Mouse (Mus musculus): ENCODE measurements around the gene Stx5a. TPM values are rescaled to one million over a fixed set of nuclear protein-coding genes. Genes with fewer than 3 reads are reported as not detected.

Gene Stx5a
- total RNA-seq, 2 experiments from 2014 or later: 57.9 to 81.8 TPM

DNA sequence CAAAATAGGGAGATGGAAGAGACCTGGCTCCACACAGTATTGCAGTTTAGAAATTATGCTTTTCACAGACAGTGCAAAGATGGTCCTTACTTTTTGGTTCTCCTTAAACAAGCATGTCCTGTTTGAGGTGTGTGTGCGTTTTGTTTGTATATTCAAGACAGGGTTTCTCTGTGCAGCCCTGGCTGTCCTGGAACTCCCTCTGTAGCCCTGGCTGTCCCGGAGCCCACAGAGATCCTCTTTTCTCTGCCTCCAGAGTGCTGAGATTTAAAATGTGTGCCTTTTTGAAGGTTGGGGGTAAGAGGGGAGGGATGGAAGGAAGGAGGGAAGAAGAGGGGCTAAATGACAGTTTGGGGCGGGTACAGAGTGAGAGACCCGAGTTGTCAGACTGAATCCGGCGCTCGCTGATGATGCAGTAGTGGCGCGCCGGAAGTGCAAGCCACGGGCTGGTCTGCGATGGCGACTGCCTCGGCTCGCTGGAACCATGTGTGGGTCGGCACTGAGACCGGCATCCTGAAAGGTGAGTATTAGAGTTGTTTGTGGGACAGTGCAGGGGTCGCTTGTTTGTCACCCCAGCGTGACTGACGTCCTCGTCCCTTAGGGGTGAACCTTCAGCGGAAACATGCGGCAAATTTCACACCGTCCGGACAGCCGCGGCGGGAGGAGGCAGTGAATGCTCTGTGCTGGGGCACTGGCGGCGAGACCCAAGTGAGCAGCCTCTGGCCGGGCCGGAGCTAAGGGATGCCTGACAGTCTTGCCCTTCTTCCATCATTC lies 5.6 kb upstream of the Stx5a start, which contains the start of gene Wdr74:
Gene Wdr74, plus strand, starts transcription at position 439 of the 771 bp plus-strand sequence.
- peak; percentile 94 for DNase-seq (ENCODE audit: low spot score in 2 of 2)
- intact Hi-C loops (cut with DNase I): no loop called here

DNA sequence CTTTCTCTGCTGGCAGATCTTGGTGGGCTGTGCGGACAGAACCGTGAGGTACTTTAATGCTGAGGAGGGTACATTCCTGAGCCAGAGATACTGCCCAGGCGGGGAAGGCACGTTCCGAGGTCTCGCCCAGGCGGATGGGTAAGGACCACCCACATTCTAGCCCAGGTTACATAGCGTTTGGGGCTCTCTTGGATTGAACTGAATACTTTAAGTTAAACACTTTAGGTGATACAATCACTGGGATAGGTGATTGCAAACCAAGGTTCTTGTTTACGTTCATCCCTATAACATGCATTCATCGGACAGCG lies 5.1 kb upstream of the Stx5a start:
- intact Hi-C loops (cut with DNase I): no loop called here
- DNase-seq (ENCODE audit: low spot score in 2 of 2): no peak

DNA sequence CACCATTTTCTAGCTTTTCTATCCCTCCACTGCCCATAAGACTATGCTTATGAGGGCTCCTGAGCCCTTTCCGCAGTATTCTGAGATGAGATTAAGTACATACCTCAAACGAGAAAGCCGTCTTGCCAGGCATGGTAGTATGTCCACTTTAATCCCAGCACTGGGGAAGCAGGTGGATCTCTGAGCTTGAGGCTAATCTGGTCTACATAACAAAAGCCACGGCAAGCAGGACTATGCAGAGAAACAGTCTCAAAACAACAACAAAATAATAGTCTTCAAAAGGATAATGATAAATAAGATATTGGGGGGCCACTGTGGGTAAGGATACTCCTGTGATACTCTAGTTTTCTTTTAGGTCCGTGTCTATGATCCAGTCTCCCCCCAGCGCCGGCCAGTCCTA lies 2.3 kb upstream of the Stx5a start:
- intact Hi-C loops (cut with DNase I): no loop called here
- DNase-seq (ENCODE audit: low spot score in 2 of 2): no peak

DNA sequence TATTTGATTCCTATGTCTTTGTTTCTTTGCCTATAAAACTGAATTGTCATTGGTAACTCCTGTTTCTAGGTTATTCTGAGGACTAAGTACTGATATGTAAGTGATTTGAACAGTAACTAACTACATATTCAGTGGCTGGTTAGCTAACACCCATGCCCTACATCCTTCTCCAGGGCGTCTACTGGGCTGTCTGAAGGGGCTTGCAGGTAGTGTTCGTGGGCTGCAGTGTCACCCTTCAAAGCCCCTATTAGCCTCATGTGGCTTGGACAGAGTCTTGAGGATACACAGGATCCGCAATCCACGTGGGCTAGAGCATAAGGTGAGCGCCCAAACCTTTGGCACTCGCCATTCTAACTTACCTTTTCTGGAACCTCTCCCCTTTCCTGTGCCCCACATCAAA lies 1.6 kb upstream of the Stx5a start:
- no peak for DNase-seq (ENCODE audit: low spot score in 2 of 2)
- intact Hi-C loops (cut with DNase I): no loop called here

DNA sequence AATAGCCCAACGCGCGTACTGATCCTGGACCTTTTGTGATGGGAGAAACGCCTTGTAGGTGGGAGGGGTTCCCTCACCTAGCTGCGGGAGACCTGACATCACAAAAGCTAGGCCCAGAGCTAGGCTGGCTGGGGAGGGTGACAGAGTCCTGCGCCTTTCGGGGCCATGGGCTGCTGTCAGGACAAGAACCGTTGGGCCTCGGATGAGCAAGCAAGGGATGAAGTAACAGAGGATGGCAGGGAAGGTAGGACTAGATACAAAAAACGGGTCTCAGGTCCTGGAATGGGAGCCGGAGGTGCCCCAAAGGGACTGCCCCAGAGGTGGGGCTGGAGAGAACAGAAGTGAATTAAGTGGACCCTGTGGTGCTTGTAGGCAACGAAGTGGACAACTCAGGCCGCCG lies 610 bp upstream of the Stx5a start, which contains the start of gene 1700092M07Rik:
Gene 1700092M07Rik, plus strand, starts transcription at position 116 of the 400 bp plus-strand sequence.
- intact Hi-C loops (cut with DNase I): no loop called here
- DNase-seq (ENCODE audit: low spot score in 2 of 2): no peak

DNA sequence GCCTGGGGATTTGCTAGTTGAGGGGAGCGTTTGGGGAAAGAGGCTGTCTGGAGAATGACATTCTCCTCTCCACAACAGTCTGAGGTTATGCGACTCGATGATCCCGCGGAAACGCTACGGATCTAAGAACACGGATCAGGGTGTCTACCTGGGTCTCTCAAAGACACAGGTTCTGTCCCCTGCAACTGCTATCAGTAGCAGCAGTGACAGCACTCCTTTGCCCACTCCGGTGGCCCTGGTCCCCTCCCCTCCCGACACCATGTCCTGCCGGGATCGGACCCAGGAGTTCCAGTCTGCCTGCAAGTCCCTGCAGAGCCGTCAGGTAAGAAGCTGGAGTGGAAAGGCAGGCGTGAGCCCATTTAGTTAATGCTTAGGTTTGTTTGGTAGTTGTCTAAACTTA lies 963 bp downstream of the Stx5a start:
- intact Hi-C loops (cut with DNase I): no loop called here
- DNase-seq (ENCODE audit: low spot score in 2 of 2): no peak

DNA sequence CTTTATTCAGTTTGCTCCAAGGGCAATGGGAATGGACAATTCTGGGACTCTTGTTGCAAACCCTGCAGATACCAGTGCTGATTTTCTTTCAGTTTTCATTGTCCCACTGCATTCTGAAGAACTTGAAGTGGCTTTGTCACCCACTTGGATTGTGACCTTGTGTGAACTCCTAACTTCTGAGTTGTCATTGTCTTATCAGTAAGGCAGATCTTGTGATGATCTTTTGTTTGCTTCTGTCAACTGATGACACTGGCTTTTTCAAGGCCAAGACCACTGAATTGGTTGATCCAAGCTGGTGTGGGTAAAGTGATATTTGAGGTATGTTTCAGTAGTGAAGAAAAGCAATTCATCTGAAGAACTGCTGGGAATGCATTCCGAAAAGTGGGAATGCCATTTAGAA lies 4.2 kb downstream of the Stx5a start:
- intact Hi-C loops (cut with DNase I): no loop called here
- DNase-seq (ENCODE audit: low spot score in 2 of 2): no peak

DNA sequence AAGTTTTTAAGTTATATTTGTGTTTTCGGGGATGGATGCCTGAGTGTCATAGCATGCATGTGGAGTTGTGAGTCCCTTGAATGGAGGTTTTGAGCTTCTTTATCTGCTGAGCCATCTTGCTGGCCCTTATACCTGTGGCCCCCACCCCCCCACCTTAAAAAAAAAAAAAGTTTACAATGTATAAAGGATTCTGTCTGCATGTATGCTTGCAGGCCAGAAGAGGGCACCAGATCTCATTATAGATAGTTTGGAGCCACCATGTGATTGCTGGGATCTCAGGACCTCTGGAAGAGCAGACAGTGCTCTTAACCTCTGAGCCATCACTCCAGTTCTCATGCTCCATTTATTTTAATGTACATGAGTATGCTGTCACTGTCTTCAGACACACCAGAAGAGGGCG lies 6.2 kb downstream of the Stx5a start:
- intact Hi-C loops (cut with DNase I): no loop called here
- no peak for DNase-seq (ENCODE audit: low spot score in 2 of 2)

DNA sequence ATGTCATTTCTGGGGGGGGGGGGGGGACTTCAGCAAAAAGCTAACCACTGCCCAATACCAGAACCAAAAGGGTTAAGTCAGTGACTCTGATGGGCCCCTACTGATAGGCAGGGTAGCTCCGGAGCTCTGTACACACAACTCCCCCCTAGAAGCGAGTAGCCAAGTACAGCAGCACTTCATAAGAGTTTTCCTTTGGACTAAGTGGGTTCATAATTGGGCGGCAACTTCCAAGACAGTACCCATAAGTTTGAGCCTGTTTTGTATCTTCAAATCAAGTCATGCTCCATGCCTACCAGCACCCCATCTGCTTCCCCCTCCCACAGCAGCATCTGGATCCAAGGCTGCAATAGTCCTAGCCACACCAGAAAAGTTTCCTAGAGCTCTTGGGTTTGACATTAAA lies 14.4 kb downstream of the Stx5a start:
- intact Hi-C loops (cut with DNase I): no loop called here

DNA sequence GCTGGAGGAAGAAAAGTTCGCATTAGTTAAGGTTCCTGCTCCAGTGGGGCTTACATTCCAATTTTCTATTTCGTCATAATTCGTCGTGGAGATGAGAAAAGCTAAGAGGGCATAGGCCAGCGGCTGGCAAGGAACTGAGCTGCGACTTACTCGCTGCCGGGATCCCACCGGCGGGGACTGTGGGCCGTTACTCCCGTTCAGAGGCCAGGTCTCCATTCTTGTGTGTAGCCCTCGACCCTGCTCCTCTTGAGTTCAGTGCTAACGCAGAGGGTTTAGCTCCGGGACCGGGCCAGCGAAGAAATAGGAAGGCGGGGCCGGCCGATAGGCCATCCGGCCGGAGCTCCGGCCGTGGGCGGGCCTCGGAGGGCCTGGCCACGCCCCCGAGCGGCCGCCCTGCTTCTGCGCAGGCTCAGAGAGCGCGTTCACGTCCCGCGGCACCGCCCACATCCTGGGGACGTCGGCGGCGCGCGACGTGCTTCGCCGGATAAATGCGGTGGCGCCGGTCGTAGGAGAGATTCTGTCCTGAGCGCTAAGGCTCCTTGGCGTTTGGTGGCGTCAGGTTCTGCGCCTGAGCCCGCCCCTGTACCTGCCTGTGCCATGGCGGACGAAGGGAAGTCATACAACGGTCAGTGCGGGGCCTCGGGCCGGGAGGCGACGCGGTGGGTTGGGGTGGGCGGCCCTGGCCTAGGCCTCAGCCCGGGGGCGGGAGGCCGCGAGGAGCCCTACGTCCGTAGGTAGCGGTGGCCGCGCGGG lies 15.6 kb downstream of the Stx5a start, which contains the start of gene Nxf1:
Gene Nxf1, plus strand, starts transcription at position 439 of the 753 bp plus-strand sequence.
- DNase-seq (ENCODE audit: low spot score in 2 of 2): peak; percentile 90 to 93
- intact Hi-C loops (cut with DNase I): no loop called here

More for the DNA sequence above, 14.4 kb downstream of the Stx5a start:
- DNase-seq (ENCODE audit: low spot score in 2 of 2): no peak

DNA sequence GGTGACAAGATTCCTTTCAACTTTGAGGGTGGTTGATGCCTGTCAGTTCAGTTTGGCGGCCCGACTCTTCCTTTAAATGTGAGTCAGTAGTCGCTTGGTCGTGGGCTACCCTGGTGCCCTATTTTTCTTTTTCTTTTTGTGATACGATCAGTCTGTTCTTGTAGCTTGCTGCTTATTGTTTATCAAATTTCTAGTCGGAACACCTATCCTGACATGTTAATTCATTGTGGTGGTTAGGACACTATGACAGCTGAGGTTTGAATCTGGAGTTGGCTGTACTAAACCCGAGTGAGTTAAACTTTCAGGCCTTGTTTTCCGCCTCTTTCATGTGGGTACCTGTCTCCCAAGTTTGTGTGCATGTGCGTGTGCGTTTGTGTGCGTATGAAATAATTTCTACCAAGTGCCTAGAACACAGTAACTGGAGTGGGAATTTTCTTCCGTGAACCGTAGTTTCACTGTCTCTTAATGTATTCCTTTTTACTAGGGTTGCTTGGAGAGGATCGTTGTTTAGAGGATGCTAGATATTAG lies 16.3 kb downstream of the Stx5a start:
- intact Hi-C loops (cut with DNase I): no loop called here
- DNase-seq (ENCODE audit: low spot score in 2 of 2): no peak

DNA sequence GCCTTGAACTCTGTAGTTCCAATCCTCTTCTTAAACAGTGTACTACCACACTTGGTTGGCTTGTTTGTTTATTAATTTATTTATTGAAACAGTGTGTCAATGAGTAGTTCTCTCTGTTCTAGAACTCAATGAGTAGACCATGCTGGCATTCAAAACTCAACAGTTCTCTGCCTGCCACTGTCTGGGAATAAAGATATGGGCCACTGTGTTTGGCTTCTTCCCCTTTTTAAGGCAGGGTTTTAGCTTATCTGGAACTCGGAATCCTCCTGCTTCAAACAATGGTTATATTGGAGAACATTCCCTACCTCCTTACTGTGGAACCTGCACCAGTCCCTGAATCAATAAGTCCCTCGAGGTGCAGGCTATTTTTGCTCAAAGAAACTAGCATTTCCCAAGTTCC lies 17.7 kb downstream of the Stx5a start:
- DNase-seq (ENCODE audit: low spot score in 2 of 2): no peak
- intact Hi-C loops (cut with DNase I): no loop called here

DNA sequence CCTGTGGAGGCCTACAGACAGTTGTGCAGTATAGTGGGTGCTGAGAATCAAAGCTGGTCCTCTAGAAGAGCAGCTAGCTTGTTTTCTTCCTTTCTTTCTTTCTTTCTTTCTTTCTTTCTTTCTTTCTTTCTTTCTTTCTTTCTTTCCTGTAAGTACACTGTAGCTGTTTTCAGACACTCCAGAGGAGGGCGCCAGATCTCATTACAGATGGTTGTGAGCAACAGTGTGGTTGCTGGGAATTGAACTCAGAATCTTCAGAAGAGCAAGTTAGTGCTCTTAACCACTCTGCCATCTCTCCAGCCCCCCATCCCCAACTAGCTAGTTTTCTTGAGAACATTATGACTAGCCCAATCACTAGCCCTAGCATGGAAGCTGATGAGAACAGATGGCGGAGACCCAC lies 19.5 kb downstream of the Stx5a start:
- intact Hi-C loops (cut with DNase I): no loop called here

DNA sequence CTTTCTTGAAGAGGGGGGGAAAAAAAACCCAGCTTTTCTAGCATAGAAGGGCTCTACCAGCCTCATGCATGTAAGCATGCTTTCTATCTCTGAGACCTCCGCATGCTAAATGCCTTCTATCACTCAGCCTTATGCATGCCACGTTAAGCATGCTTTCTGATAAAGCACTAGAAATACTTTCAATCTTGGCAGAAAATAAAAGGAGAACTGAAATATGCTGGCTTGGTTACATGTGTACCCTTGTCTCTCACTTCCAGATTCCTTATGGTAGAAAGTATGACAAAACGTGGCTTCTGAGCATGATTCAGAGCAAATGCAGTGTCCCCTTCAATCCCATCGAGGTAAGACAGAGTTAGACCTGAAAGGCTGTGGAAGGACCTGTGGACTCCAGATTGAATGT lies 22.1 kb downstream of the Stx5a start:
- no peak for DNase-seq (ENCODE audit: low spot score in 2 of 2)
- intact Hi-C loops (cut with DNase I): no loop called here

More for the DNA sequence above, 19.5 kb downstream of the Stx5a start:
- DNase-seq (ENCODE audit: low spot score in 2 of 2): no peak

DNA sequence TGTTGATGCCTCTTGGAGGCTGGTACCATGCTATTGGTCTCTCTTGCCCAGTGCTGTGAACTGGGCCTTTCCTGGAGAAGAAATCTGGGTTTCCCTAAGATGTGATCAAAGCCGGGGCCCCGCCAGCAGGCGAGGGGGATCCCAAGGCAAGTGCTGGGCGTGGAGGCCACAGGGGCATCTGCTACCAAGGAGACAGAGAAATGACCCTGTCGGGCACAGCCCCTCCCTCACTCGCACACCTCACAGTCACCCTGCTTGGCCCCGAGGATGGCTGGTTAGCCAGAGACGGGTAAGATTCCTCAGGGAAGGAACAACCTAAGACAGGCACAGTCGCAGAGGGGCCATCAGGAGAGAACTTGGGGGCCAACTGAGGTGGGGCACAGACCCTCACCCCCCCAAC lies 24.3 kb downstream of the Stx5a start:
- no peak for DNase-seq (ENCODE audit: low spot score in 2 of 2)
- intact Hi-C loops (cut with DNase I): no loop called here

DNA sequence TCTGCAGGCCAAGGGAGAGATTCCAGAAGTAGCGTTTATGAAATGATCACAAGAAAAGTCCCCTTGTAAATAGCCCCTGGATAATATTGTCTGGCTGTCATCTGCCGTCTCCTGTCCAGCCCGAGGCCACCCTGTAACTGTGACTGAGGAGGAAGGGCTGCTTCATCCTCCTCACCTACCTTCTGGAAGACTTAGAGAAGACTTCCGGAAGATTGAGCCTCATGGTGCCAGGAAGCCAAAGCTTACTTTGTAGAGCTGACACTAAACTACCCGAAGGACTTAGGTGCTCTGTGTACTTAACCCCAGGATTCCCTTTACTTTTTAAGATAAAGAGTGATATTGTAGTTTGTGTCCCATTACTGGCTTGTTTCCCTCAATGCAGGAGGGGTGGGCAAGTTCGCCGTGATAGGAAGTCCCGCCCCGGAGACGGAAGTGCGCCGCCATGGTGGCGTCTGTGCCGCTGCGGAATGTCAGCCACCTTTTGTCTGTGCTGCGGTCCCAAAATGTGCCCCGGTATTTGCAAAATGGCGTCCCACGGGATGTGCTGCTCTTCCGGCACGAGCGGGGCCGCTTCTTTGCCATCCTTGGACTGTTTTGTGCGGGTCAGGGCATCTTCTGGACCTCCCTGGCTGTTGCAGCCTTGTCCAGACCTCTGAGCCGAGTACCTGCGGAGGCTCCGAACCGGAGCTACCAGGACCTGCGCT lies 29.5 kb downstream of the Stx5a start, which contains the start of gene Tmem223:
Gene Tmem223, plus strand, starts transcription at position 430 of the 704 bp plus-strand sequence.
- DNase-seq (ENCODE audit: low spot score in 2 of 2): peak; percentile 82 to 85
- intact Hi-C loops (cut with DNase I): loop anchor here (5.0 kb wide), 1 partner anchor 52 kb away; the partner anchor contains the start of gene Hnrnpul2

DNA sequence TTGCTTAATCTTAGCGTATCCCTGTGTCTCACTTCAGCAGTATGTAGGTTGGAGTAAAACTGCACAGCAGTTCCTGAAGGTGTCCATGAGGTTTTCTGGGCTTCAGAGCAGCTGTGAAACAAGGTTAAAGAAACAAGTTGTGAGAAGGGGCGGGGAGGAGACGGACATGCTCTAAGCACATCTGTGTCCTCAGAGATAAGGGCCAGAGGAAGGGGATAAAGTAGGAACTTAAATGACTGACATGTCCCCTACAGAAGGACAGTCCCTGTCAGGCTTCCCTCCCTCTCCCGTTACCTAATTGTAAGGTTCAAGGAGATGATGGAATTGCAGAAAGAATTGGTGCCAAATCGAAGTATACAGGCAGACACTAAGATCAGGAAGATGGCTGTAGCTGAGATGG lies 31.8 kb downstream of the Stx5a start:
- intact Hi-C loops (cut with DNase I): loop anchor here (5.0 kb wide), 1 partner anchor 49 kb away; the partner anchor contains the start of gene Hnrnpul2
- DNase-seq (ENCODE audit: low spot score in 2 of 2): no peak

DNA sequence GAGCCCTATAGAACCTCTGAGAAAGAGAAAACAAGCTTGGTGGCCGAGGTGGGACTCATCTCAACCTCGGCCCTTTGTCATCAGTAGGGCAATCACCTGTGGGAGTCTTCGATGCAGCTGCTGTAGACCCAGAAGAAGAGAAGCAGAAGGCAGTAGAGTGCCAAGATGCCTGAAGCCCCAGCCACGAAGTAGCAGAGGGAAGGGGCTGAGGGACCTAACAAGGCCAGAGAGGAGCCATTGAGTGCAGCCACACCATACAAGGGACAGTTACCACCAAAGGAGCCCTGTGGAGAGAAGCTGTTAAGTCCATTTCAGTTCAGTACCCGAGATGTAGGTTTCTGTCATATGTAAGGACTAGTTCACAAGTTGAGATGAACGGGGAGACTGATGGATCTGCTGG lies 32.2 kb downstream of the Stx5a start:
- no peak for DNase-seq (ENCODE audit: low spot score in 2 of 2)
- intact Hi-C loops (cut with DNase I): loop anchor here (5.0 kb wide), 1 partner anchor 49 kb away; the partner anchor contains the start of gene Hnrnpul2

DNA sequence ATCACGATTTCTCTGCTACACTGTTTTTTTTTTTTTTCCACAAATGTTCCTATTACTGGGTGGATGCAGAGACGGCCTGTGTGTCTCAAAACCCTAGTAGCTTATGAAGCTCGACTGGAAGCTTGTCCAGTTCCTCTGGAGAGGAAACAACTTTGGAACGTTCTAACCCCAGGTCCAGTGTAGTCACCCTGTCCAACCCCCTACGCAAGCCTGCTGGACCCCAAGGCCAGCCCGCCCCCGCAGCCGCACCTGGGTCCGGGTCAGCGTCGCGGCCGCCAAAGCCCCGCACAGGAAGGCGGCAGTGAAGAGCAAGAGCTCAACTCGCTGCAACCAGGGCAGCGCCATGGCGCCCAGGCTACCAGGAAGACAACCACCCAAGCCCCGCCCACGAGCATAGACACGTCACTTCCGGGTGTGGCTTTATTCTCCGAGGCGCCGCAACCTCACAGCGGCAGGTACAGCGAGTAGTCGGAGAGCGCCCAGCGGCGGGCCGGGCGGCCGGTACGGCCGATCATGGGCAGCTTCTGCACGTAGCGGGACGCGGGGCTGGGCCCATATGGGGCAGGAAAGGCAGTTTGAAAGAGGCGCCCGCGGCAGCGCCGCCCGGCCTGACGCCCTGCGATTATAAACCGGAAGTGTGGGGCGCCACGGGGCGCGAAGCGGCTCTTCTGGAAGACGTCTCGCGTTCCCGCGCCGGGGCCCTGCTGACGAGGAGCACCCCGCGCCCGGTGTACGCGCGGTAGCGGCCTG lies 33.0 kb downstream of the Stx5a start, which contains the start of gene Tmem179b:
Gene Tmem179b, minus strand, starts transcription at position 382 of the 750 bp plus-strand sequence.
- DNase-seq (ENCODE audit: low spot score in 2 of 2): peak; percentile 97
- intact Hi-C loops (cut with DNase I): loop anchor here (5.0 kb wide), 1 partner anchor 48 kb away; the partner anchor contains the start of gene Hnrnpul2
